Mouse (Mus musculus) brain, embryonic 14.5 days (tissue): ENCODE measurements around the gene Fzr1.

Source experiments
- CTCF ChIP-seq: fragments of 200-500 bp; IDR thresholded peaks from 2 replicates; pipeline ENCODE4 v1.5.1; 2012; ENCODE audit warnings: inconsistent platforms, mild to moderate bottlenecking, moderate library complexity, borderline replicate concordance; ENCODE audit not compliant: insufficient read depth, insufficient read length; ENCODE audit errors: extremely low read depth
- POLR2A ChIP-seq: fragments of 200-500 bp; IDR thresholded peaks from 2 replicates; pipeline ENCODE4 v1.6.1; 2012; ENCODE audit warnings: mild to moderate bottlenecking, inconsistent platforms, borderline replicate concordance; ENCODE audit not compliant: poor library complexity, insufficient read depth, insufficient read length, severe bottlenecking; ENCODE audit errors: extremely low read depth

DNA sequence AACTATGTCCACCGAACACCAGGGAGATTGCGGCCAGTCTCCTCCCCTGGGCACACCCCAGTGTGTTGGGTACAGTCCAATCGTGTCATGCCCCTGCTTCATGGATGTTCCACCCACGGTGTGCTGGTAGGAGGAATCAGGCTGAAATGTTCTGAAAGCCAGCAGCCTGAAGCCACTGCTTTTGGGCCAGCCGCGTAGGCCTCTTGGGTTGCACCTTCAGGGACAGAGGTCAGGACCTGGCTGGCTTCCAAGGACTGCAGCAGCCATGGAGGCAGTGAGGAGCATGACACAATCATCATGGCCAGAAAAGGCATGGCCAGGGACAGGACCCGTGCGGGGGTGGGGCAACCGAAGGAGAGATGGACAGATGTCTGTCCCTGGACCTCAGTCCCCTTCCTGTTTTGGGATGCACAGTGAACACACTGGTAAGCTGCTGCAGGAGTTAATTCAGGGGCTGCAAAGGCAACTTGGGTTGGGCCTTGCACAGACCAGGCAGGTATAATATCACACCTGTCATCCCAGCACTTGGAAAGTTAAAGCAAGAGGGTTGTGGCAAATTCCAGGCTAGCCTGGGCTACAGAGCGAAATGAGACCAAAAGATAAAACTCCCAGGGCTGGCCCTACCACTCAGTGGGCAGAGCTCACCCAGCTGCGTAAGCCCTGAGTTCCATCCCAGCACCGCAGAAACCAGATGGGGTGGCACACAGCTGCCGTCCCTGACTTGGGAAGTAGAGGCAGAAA is 59.6 kb downstream of the Fzr1 start:
- TF ChIP-seq CTCF (no peak), POLR2A (no peak)
